Mouse (Mus musculus): ENCODE data around the gene Phgdh. TPM values are rescaled to one million over a fixed set of nuclear protein-coding genes. Genes with fewer than 3 reads are reported as not detected.

Phgdh gene
- polyA plus RNA-seq, 1 experiment from 2014 or later = 230 TPM

GRCm38 (mm10) chr3:98335886-98336285 lies 3.9 kb downstream of the Phgdh start:
- WGBS = 66% methylated on average over 7 of the region's 7 CpGs
- Histone ChIP-seq H3K9me3 (ENCODE audit: low read depth, low read length) (no peaks in the 10 kb centered on the region), H3K4me1 (ENCODE audit: insufficient read depth) (0 out of 2 replicates have a peak, but pooled peaks cover 6% of the 10 kb centered on the region), H3K4me3 (ENCODE audit: low read depth, low read length) (no peak overlapping the region), H3K27ac (ENCODE audit: low read depth) (no peak overlapping the region), H3K36me3 (ENCODE audit: insufficient read depth) (peaks cover 21% of the 10 kb centered on the region), H3K27me3 (ENCODE audit: insufficient read depth, low read length) (no peaks in the 10 kb centered on the region), H3K4me2 (no peak overlapping the region), H3K9ac (no peak overlapping the region)
- DNase-seq (no peak), ATAC-seq (ENCODE audit: insufficient read depth) (no peak)
- no peak for TF ChIP-seq CTCF (IDR thresholded peaks at IDR 0.05; ENCODE audit: low read depth)

- H3K4me1 ChIP-seq (ENCODE audit: insufficient read depth) = 0 out of 2 replicates have a peak, but pooled peaks cover 6% of the 10 kb centered on the region
- DNase-seq (no peak), ATAC-seq (ENCODE audit: insufficient read depth) (no peak)
- no peaks in the 10 kb centered on the region for H3K27me3 ChIP-seq (ENCODE audit: insufficient read depth, low read length)
- no peak overlapping the region for H3K9ac ChIP-seq
- TF ChIP-seq CTCF (IDR thresholded peaks at IDR 0.05; ENCODE audit: low read depth) = no peak
- H3K9me3 ChIP-seq (ENCODE audit: low read depth, low read length) = no peaks in the 10 kb centered on the region
- H3K4me3 ChIP-seq (ENCODE audit: low read depth, low read length) = no peak overlapping the region
- H3K4me2 ChIP-seq = no peak overlapping the region
- no peak overlapping the region for H3K27ac ChIP-seq (ENCODE audit: low read depth)
- H3K36me3 ChIP-seq (ENCODE audit: insufficient read depth) = peaks cover 21% of the 10 kb centered on the region
These were observed 4.5 kb downstream of the Phgdh start for GRCm38 (mm10) chr3:98335331-98335730.

GRCm38 (mm10) chr3:98334010-98334409 lies 5.8 kb downstream of the Phgdh start:
- Histone ChIP-seq H3K4me2 (no peak overlapping the region), H3K36me3 (ENCODE audit: insufficient read depth) (peaks cover 32% of the 10 kb centered on the region), H3K4me1 (ENCODE audit: insufficient read depth) (0 out of 2 replicates have a peak, but pooled peaks cover 6% of the 10 kb centered on the region), H3K27me3 (ENCODE audit: insufficient read depth, low read length) (no peaks in the 10 kb centered on the region), H3K9me3 (ENCODE audit: low read depth, low read length) (no peaks in the 10 kb centered on the region), H3K27ac (ENCODE audit: low read depth) (no peak overlapping the region), H3K9ac (no peak overlapping the region), H3K4me3 (ENCODE audit: low read depth, low read length) (no peak overlapping the region)
- no peak for DNase-seq
- WGBS = 74% methylated on average over 2 of the region's 2 CpGs
- no peak for TF ChIP-seq CTCF (IDR thresholded peaks at IDR 0.05; ENCODE audit: low read depth)
- ATAC-seq (ENCODE audit: insufficient read depth) = no peak

GRCm38 (mm10) chr3:98324235-98324634 lies 15.6 kb downstream of the Phgdh start:
- Histone ChIP-seq H3K9me3 (ENCODE audit: low read depth, low read length) (no peaks in the 10 kb centered on the region), H3K4me2 (no peak overlapping the region), H3K9ac (no peak overlapping the region), H3K4me3 (ENCODE audit: low read depth, low read length) (no peak overlapping the region), H3K4me1 (ENCODE audit: insufficient read depth) (no peaks in the 10 kb centered on the region), H3K36me3 (ENCODE audit: insufficient read depth) (peaks cover 73% of the 10 kb centered on the region), H3K27me3 (ENCODE audit: insufficient read depth, low read length) (no peaks in the 10 kb centered on the region), H3K27ac (ENCODE audit: low read depth) (no peak overlapping the region)
- DNase-seq = no peak
- no peak for TF ChIP-seq CTCF (IDR thresholded peaks at IDR 0.05; ENCODE audit: low read depth)
- 54% methylated on average over 9 of the region's 9 CpGs for WGBS
- no peak for ATAC-seq (ENCODE audit: insufficient read depth)

GRCm38 (mm10) chr3:98322209-98322608 lies 17.6 kb downstream of the Phgdh start:
- DNase-seq (no peak), ATAC-seq (ENCODE audit: insufficient read depth) (no peak)
- WGBS = 89% methylated on average over 5 of the region's 5 CpGs
- Histone ChIP-seq H3K4me2 (no peak overlapping the region), H3K36me3 (ENCODE audit: insufficient read depth) (peaks cover 61% of the 10 kb centered on the region), H3K9me3 (ENCODE audit: low read depth, low read length) (no peaks in the 10 kb centered on the region), H3K4me3 (ENCODE audit: low read depth, low read length) (no peak overlapping the region), H3K4me1 (ENCODE audit: insufficient read depth) (no peaks in the 10 kb centered on the region), H3K9ac (no peak overlapping the region), H3K27ac (ENCODE audit: low read depth) (no peak overlapping the region), H3K27me3 (ENCODE audit: insufficient read depth, low read length) (no peaks in the 10 kb centered on the region)
- no peak for TF ChIP-seq CTCF (IDR thresholded peaks at IDR 0.05; ENCODE audit: low read depth)

GRCm38 (mm10) chr3:98319190-98319589 lies 20.6 kb downstream of the Phgdh start:
- H3K27ac ChIP-seq (ENCODE audit: low read depth) = no peak overlapping the region
- no peak for TF ChIP-seq CTCF (IDR thresholded peaks at IDR 0.05; ENCODE audit: low read depth)
- ATAC-seq (ENCODE audit: insufficient read depth) (no peak), DNase-seq (no peak)
- no peak overlapping the region for H3K9ac ChIP-seq
- no peaks in the 10 kb centered on the region for H3K4me1 ChIP-seq (ENCODE audit: insufficient read depth)
- peaks cover 56% of the 10 kb centered on the region for H3K36me3 ChIP-seq (ENCODE audit: insufficient read depth)
- H3K27me3 ChIP-seq (ENCODE audit: insufficient read depth, low read length) = no peaks in the 10 kb centered on the region
- H3K4me2 ChIP-seq = no peak overlapping the region
- WGBS = 54% methylated on average over 2 of the region's 2 CpGs
- H3K4me3 ChIP-seq (ENCODE audit: low read depth, low read length) = no peak overlapping the region
- no peaks in the 10 kb centered on the region for H3K9me3 ChIP-seq (ENCODE audit: low read depth, low read length)

GRCm38 (mm10) chr3:98317143-98317542 lies 22.6 kb downstream of the Phgdh start:
- ATAC-seq (ENCODE audit: insufficient read depth) = no peak
- no peaks in the 10 kb centered on the region for H3K9me3 ChIP-seq (ENCODE audit: low read depth, low read length)
- DNase-seq = peak; percentile 69
- no peak overlapping the region for H3K9ac ChIP-seq
- H3K4me3 ChIP-seq (ENCODE audit: low read depth, low read length) = no peak overlapping the region
- peak overlapping the region; percentile 42; the same call in 1 of the 2 replicates for H3K27ac ChIP-seq (ENCODE audit: low read depth)
- no peak overlapping the region for H3K4me2 ChIP-seq
- WGBS = 34% methylated on average over 3 of the region's 3 CpGs
- no peaks in the 10 kb centered on the region for H3K4me1 ChIP-seq (ENCODE audit: insufficient read depth)
- H3K27me3 ChIP-seq (ENCODE audit: insufficient read depth, low read length) = no peaks in the 10 kb centered on the region
- peaks cover 45% of the 10 kb centered on the region for H3K36me3 ChIP-seq (ENCODE audit: insufficient read depth)
- no peak for TF ChIP-seq CTCF (IDR thresholded peaks at IDR 0.05; ENCODE audit: low read depth)

- no peak for TF ChIP-seq CTCF (IDR thresholded peaks at IDR 0.05; ENCODE audit: low read depth)
- Histone ChIP-seq H3K36me3 (ENCODE audit: insufficient read depth) (peaks cover 32% of the 10 kb centered on the region; the same call in 1 of the 2 replicates), H3K4me3 (ENCODE audit: low read depth, low read length) (no peak overlapping the region), H3K9me3 (ENCODE audit: low read depth, low read length) (no peaks in the 10 kb centered on the region), H3K27me3 (ENCODE audit: insufficient read depth, low read length) (no peaks in the 10 kb centered on the region), H3K4me1 (ENCODE audit: insufficient read depth) (no peaks in the 10 kb centered on the region), H3K27ac (ENCODE audit: low read depth) (no peak overlapping the region), H3K4me2 (no peak overlapping the region), H3K9ac (no peak overlapping the region)
- no peak for ATAC-seq (ENCODE audit: insufficient read depth)
- 74% methylated on average over 2 of the region's 2 CpGs for WGBS
- DNase-seq = no peak
These were observed 24.6 kb downstream of the Phgdh start for GRCm38 (mm10) chr3:98315181-98315580.

Measured in lung, embryonic 14.5 days (tissue).